22 mouse cellular contexts compared by ENCODE assay signal in genomic region chr10:122302259-122302658, GRCm38 (mm10).
DNase-seq lines count a peak whose midpoint lies in the region; ATAC-seq and TF ChIP-seq lines count a peak whose summit lies in the region.
"Had no signal": no experiment of that assay in that cellular context is flagged by ENCODE, and none has a peak within 500 bp of the region (broad histone marks: within the 10 kb centered on the region; RNA-seq: fewer than 3 reads in every experiment).

No protein-coding gene starts in this region.

- 73% methylated on average over 6 of the region's 6 CpGs for WGBS in hindbrain, embryonic 11.5 days
- whole genome bisulfite sequencing in hindbrain, embryonic 16.5 days, result 85% methylated on average over 6 of the region's 6 CpGs
- 40% methylated on average over 6 of the region's 6 CpGs for WGBS in embryonic facial prominence, embryonic 11.5 days
- 38% methylated on average over 6 of the region's 6 CpGs for WGBS in limb, embryonic 14.5 days
- 84% methylated on average over 6 of the region's 6 CpGs for WGBS in midbrain, postnatal 0 days
- WGBS in kidney, embryonic 16.5 days, result 80% methylated on average over 6 of the region's 6 CpGs

- peak; percentile 10 for DNase-seq in hindbrain, embryonic 11.5 days (ENCODE audit: low spot score)
- peak; percentile 88 for DNase-seq in embryonic facial prominence, embryonic 11.5 days (ENCODE audit: low spot score)
- peak; percentile 71 for DNase-seq in forelimb bud, embryonic 11.5 days (ENCODE audit: low read depth, low spot score)
- DNase-seq in limb, embryonic 14.5 days (ENCODE audit: low spot score), result peak; percentile 47
- no peak for DNase-seq in midbrain, postnatal 0 days (ENCODE audit: low spot score)
- DNase-seq: adrenal gland, adult 2 months; adrenal gland, postnatal 25 days; cerebellum, adult 18-20 months; cerebellum, postnatal 25 days; gastrocnemius, postnatal 36 days; heart, adult 11 months; heart, postnatal 4 days; kidney, adult 18-20 months had no signal

- no peak for TF ChIP-seq POLR2A in limb, embryonic 14.5 days (IDR thresholded peaks at IDR 0.05; ENCODE audit: borderline replicate concordance, extremely low read depth, insufficient read depth, insufficient read length)

- no peaks in the 10 kb centered on the region for H3K36me3 ChIP-seq in hindbrain, embryonic 11.5 days (ENCODE audit: control insufficient read depth, insufficient read depth, low read length)
- H3K36me3 ChIP-seq in hindbrain, embryonic 16.5 days (ENCODE audit: control insufficient read depth, insufficient read depth, low read length), result no peaks in the 10 kb centered on the region
- H3K36me3 ChIP-seq in embryonic facial prominence, embryonic 11.5 days (replicated peaks; ENCODE audit: control insufficient read depth, insufficient read depth, low read depth, low read length), result no peaks in the 10 kb centered on the region
- no peaks in the 10 kb centered on the region for H3K36me3 ChIP-seq in limb, embryonic 14.5 days (ENCODE audit: control insufficient read depth, insufficient read depth, low read length)
- no peaks in the 10 kb centered on the region for H3K36me3 ChIP-seq in midbrain, postnatal 0 days (ENCODE audit: insufficient read depth, low read length)
- no peaks in the 10 kb centered on the region for H3K36me3 ChIP-seq in kidney, embryonic 16.5 days (ENCODE audit: insufficient read depth, low read length)
- H3K36me3 ChIP-seq: forebrain, embryonic 10.5 days; heart, embryonic 13.5 days; hindbrain, embryonic 13.5 days; intestine, embryonic 15.5 days had no signal

- H3K4me1 ChIP-seq in hindbrain, embryonic 11.5 days (replicated peaks; ENCODE audit: control insufficient read depth, insufficient read depth, low read length), result no peaks in the 10 kb centered on the region
- no peaks in the 10 kb centered on the region for H3K4me1 ChIP-seq in hindbrain, embryonic 16.5 days (ENCODE audit: control insufficient read depth, insufficient read depth, low read depth, low read length)
- no peaks in the 10 kb centered on the region for H3K4me1 ChIP-seq in embryonic facial prominence, embryonic 11.5 days (ENCODE audit: control insufficient read depth, insufficient read depth, low read length)
- H3K4me1 ChIP-seq in limb, embryonic 14.5 days (ENCODE audit: control insufficient read depth, insufficient read depth, low read length), result no peaks in the 10 kb centered on the region
- no peaks in the 10 kb centered on the region for H3K4me1 ChIP-seq in midbrain, postnatal 0 days (ENCODE audit: insufficient read depth, low read length)
- no peaks in the 10 kb centered on the region for H3K4me1 ChIP-seq in kidney, embryonic 16.5 days (ENCODE audit: insufficient read depth, low read length)
- H3K4me1 ChIP-seq: forebrain, embryonic 10.5 days; heart, embryonic 13.5 days; hindbrain, embryonic 13.5 days; intestine, embryonic 15.5 days had no signal

- no peak for TF ChIP-seq CTCF in midbrain, postnatal 0 days (IDR thresholded peaks at IDR 0.05)

- H3K4me3 ChIP-seq in hindbrain, embryonic 11.5 days (ENCODE audit: low read depth, low read length), result no peak overlapping the region
- H3K4me3 ChIP-seq in hindbrain, embryonic 16.5 days (ENCODE audit: low read length), result no peak overlapping the region
- no peak overlapping the region for H3K4me3 ChIP-seq in embryonic facial prominence, embryonic 11.5 days (ENCODE audit: low read depth, low read length)
- H3K4me3 ChIP-seq in limb, embryonic 14.5 days (replicated peaks; ENCODE audit: low read length), result no peak overlapping the region
- no peak overlapping the region for H3K4me3 ChIP-seq in midbrain, postnatal 0 days (ENCODE audit: low read depth, low read length)
- no peak overlapping the region for H3K4me3 ChIP-seq in kidney, embryonic 16.5 days (ENCODE audit: low read length)
- H3K4me3 ChIP-seq: forebrain, embryonic 10.5 days; heart, embryonic 13.5 days; hindbrain, embryonic 13.5 days; intestine, embryonic 15.5 days had no signal

- H3K27me3 ChIP-seq in hindbrain, embryonic 11.5 days (ENCODE audit: control insufficient read depth, insufficient read depth, low read length), result no peaks in the 10 kb centered on the region
- no peaks in the 10 kb centered on the region for H3K27me3 ChIP-seq in hindbrain, embryonic 16.5 days (replicated peaks; ENCODE audit: control insufficient read depth, insufficient read depth, low read length)
- H3K27me3 ChIP-seq in embryonic facial prominence, embryonic 11.5 days (ENCODE audit: control insufficient read depth, insufficient read depth, low read length), result no peaks in the 10 kb centered on the region
- no peaks in the 10 kb centered on the region for H3K27me3 ChIP-seq in limb, embryonic 14.5 days (ENCODE audit: control insufficient read depth, insufficient read depth, low read length)
- no peaks in the 10 kb centered on the region for H3K27me3 ChIP-seq in midbrain, postnatal 0 days (ENCODE audit: insufficient read depth, low read length)
- H3K27me3 ChIP-seq in kidney, embryonic 16.5 days (ENCODE audit: insufficient read depth, low read length), result no peaks in the 10 kb centered on the region
- H3K27me3 ChIP-seq: CH12.LX; heart, embryonic 13.5 days; hindbrain, embryonic 13.5 days; intestine, embryonic 15.5 days had no signal

- no peak overlapping the region for H3K9ac ChIP-seq in hindbrain, embryonic 11.5 days (ENCODE audit: low read depth, low read length)
- H3K9ac ChIP-seq in hindbrain, embryonic 16.5 days (ENCODE audit: low read depth, low read length), result no peak overlapping the region
- H3K9ac ChIP-seq in embryonic facial prominence, embryonic 11.5 days (replicated peaks; ENCODE audit: low read length), result no peak overlapping the region
- H3K9ac ChIP-seq in limb, embryonic 14.5 days (ENCODE audit: low read depth, low read length, severe bottlenecking), result no peak overlapping the region
- no peak overlapping the region for H3K9ac ChIP-seq in midbrain, postnatal 0 days (replicated peaks; ENCODE audit: low read length, poor library complexity, severe bottlenecking)
- H3K9ac ChIP-seq in kidney, embryonic 16.5 days (replicated peaks; ENCODE audit: low read length), result no peak overlapping the region
- H3K9ac ChIP-seq: heart, embryonic 13.5 days; hindbrain, embryonic 13.5 days; intestine, embryonic 15.5 days had no signal

- no peak overlapping the region for H3K27ac ChIP-seq in hindbrain, embryonic 11.5 days (ENCODE audit: low read depth, low read length)
- H3K27ac ChIP-seq in hindbrain, embryonic 16.5 days (ENCODE audit: low read depth, low read length), result no peak overlapping the region
- H3K27ac ChIP-seq in embryonic facial prominence, embryonic 11.5 days (replicated peaks; ENCODE audit: low read depth, low read length), result no peak overlapping the region
- no peak overlapping the region for H3K27ac ChIP-seq in limb, embryonic 14.5 days (replicated peaks; ENCODE audit: low read depth, low read length)
- H3K27ac ChIP-seq in midbrain, postnatal 0 days (ENCODE audit: low read depth, low read length), result no peak overlapping the region
- H3K27ac ChIP-seq in kidney, embryonic 16.5 days (ENCODE audit: low read length), result no peak overlapping the region
- H3K27ac ChIP-seq: forebrain, embryonic 10.5 days; heart, embryonic 13.5 days; hindbrain, embryonic 13.5 days; intestine, embryonic 15.5 days had no signal

- no peak overlapping the region for H3K4me2 ChIP-seq in hindbrain, embryonic 11.5 days (replicated peaks; ENCODE audit: low read depth, low read length)
- H3K4me2 ChIP-seq in hindbrain, embryonic 16.5 days (ENCODE audit: low read length), result no peak overlapping the region
- no peak overlapping the region for H3K4me2 ChIP-seq in embryonic facial prominence, embryonic 11.5 days (ENCODE audit: low read depth, low read length)
- H3K4me2 ChIP-seq in limb, embryonic 14.5 days (replicated peaks; ENCODE audit: low read depth, low read length, severe bottlenecking), result no peak overlapping the region
- H3K4me2 ChIP-seq in midbrain, postnatal 0 days (ENCODE audit: low read depth, low read length, poor library complexity, severe bottlenecking), result no peak overlapping the region
- no peak overlapping the region for H3K4me2 ChIP-seq in kidney, embryonic 16.5 days (replicated peaks; ENCODE audit: low read depth, low read length)
- H3K4me2 ChIP-seq: heart, embryonic 13.5 days; hindbrain, embryonic 13.5 days; intestine, embryonic 15.5 days had no signal

- no peak for ATAC-seq in hindbrain, embryonic 11.5 days (ENCODE audit: low FRiP score)
- no peak for ATAC-seq in hindbrain, embryonic 16.5 days
- ATAC-seq in embryonic facial prominence, embryonic 11.5 days (replicated peaks; ENCODE audit: insufficient number of reproducible peaks, low FRiP score, low TSS enrichment, low read depth), result peak; percentile 56; the same call in 1 of the 2 replicates
- ATAC-seq in limb, embryonic 14.5 days (ENCODE audit: low FRiP score, low read depth), result 0 out of 2 replicates have a peak, but pooled peaks have one; percentile 26
- ATAC-seq in midbrain, postnatal 0 days (ENCODE audit: low FRiP score), result no peak
- no peak for ATAC-seq in erythroblast, adult 5-6 weeks (replicated peaks; ENCODE audit: low FRiP score, poor library complexity, severe bottlenecking)
- no peak for ATAC-seq in kidney, embryonic 16.5 days (ENCODE audit: low FRiP score, low TSS enrichment)
- ATAC-seq: forebrain, embryonic 14.5 days; intestine, embryonic 15.5 days had no signal

- H3K9me3 ChIP-seq in hindbrain, embryonic 11.5 days (ENCODE audit: control insufficient read depth, low read length), result no peaks in the 10 kb centered on the region
- H3K9me3 ChIP-seq in hindbrain, embryonic 16.5 days (ENCODE audit: control insufficient read depth, low read length), result no peaks in the 10 kb centered on the region
- no peaks in the 10 kb centered on the region for H3K9me3 ChIP-seq in embryonic facial prominence, embryonic 11.5 days (replicated peaks; ENCODE audit: control insufficient read depth, low read length)
- H3K9me3 ChIP-seq in limb, embryonic 14.5 days (ENCODE audit: control insufficient read depth, low read length), result no peaks in the 10 kb centered on the region
- no peaks in the 10 kb centered on the region for H3K9me3 ChIP-seq in midbrain, postnatal 0 days (ENCODE audit: low read length)
- no peaks in the 10 kb centered on the region for H3K9me3 ChIP-seq in kidney, embryonic 16.5 days (ENCODE audit: low read length)
- H3K9me3 ChIP-seq: forebrain, embryonic 10.5 days; heart, embryonic 13.5 days; hindbrain, embryonic 13.5 days; intestine, embryonic 15.5 days had no signal

Comparison
In these comparisons a context has a peak if more than half of its experiments do, and no peak if none do; other contexts are left out.
1. ATAC-seq: peak in embryonic facial prominence, embryonic 11.5 days (single experiment) and limb, embryonic 14.5 days (single experiment); none in hindbrain, embryonic 11.5 days (single experiment), hindbrain, embryonic 16.5 days (single experiment), midbrain, postnatal 0 days (single experiment), erythroblast, adult 5-6 weeks (single experiment) and kidney, embryonic 16.5 days (single experiment).